Mouse (Mus musculus) liver, adult 2 months (tissue): Measurements from ENCODE around the gene Homer3.

Experiments
- CTCF ChIP-seq: fragments of 200-500 bp; IDR thresholded peaks from 2 replicates; pipeline ENCODE4 v1.5.1; 2011; ENCODE audit warnings: low read depth, low read length, control low read depth
- POLR2A ChIP-seq: fragments of 200-500 bp; IDR thresholded peaks from 2 replicates; pipeline ENCODE4 v1.6.1; 2011; ENCODE audit warnings: low read length, control low read depth; ENCODE audit not compliant: insufficient read depth; ENCODE audit errors: extremely low read depth

- TF ChIP-seq CTCF (no peak), POLR2A (no peak)
Measured at GRCm38 (mm10) chr8:70342007-70342406, 59.4 kb downstream of the Homer3 start.
